Mouse (Mus musculus) adrenal gland, postnatal 10 days (tissue): ENCODE data around the gene Inafm2. TPM values are rescaled to one million over a fixed set of nuclear protein-coding genes. Genes with fewer than 3 reads are reported as not detected.

ENCODE experiments used
- DNase-seq: peaks from one replicate; pipeline ENCODE4 v3.0.0; 2021; ENCODE audit warnings: mixed read lengths
- total RNA-seq, 2 experiments: library from RNA; stranded (reverse); gene quantifications; 2 replicates each; pipeline ENCODE4 v1.2.3; 2021

Inafm2 gene
- total RNA-seq, 2 experiments from 2014 or later, result 27.3 to 27.9 TPM

GRCm38 (mm10) chr2:118725511-118725910 lies 20.0 kb upstream of the Inafm2 start:
- DNase-seq, result peak; percentile 43

GRCm38 (mm10) chr2:118726873-118727272 lies 18.7 kb upstream of the Inafm2 start:
- DNase-seq, result no peak

- DNase-seq, result no peak
Observed at GRCm38 (mm10) chr2:118727911-118728310, 17.6 kb upstream of the Inafm2 start.

GRCm38 (mm10) chr2:118728337-118728736 lies 17.2 kb upstream of the Inafm2 start, which contains the start of gene Plcb2:
Plcb2 (minus strand) TSS chr2:118728438.
- DNase-seq, result no peak

- no peak for DNase-seq
Observed at GRCm38 (mm10) chr2:118729194-118729593, 16.4 kb upstream of the Inafm2 start.

GRCm38 (mm10) chr2:118729816-118730621 lies 15.5 kb upstream of the Inafm2 start:
- no peak for DNase-seq

- peak; percentile 90 for DNase-seq
Observed at GRCm38 (mm10) chr2:118730622-118730915, 15.0 kb upstream of the Inafm2 start.

- DNase-seq, result no peak
Observed at GRCm38 (mm10) chr2:118731981-118732380, 13.6 kb upstream of the Inafm2 start.

- no peak for DNase-seq
Observed at GRCm38 (mm10) chr2:118733341-118733740, 12.2 kb upstream of the Inafm2 start.

- no peak for DNase-seq
Observed at GRCm38 (mm10) chr2:118740341-118740740, 5.2 kb upstream of the Inafm2 start.

GRCm38 (mm10) chr2:118741183-118741582 lies 4.4 kb upstream of the Inafm2 start:
- no peak for DNase-seq

GRCm38 (mm10) chr2:118743261-118743943 lies 2.2 kb upstream of the Inafm2 start:
- peak; percentile 55 for DNase-seq

- DNase-seq, result no peak
Observed at GRCm38 (mm10) chr2:118744621-118745020, 937 bp upstream of the Inafm2 start.

GRCm38 (mm10) chr2:118745915-118746901 lies 650 bp downstream of the Inafm2 start:
- DNase-seq, result peak; percentile 53

GRCm38 (mm10) chr2:118747301-118747960 lies 1.9 kb downstream of the Inafm2 start:
- peak; percentile 55 for DNase-seq

GRCm38 (mm10) chr2:118749341-118749884 lies 3.9 kb downstream of the Inafm2 start:
- no peak for DNase-seq

GRCm38 (mm10) chr2:118750476-118750875 lies 4.9 kb downstream of the Inafm2 start:
- no peak for DNase-seq

- no peak for DNase-seq
Observed at GRCm38 (mm10) chr2:118751896-118752791, 6.6 kb downstream of the Inafm2 start.

GRCm38 (mm10) chr2:118752792-118753108 lies 7.2 kb downstream of the Inafm2 start:
- no peak for DNase-seq

GRCm38 (mm10) chr2:118754143-118754542 lies 8.6 kb downstream of the Inafm2 start:
- no peak for DNase-seq

- no peak for DNase-seq
Observed at GRCm38 (mm10) chr2:118755407-118755806, 9.8 kb downstream of the Inafm2 start.
